Mouse (Mus musculus): ENCODE data around the gene Slx4ip.

DNA sequence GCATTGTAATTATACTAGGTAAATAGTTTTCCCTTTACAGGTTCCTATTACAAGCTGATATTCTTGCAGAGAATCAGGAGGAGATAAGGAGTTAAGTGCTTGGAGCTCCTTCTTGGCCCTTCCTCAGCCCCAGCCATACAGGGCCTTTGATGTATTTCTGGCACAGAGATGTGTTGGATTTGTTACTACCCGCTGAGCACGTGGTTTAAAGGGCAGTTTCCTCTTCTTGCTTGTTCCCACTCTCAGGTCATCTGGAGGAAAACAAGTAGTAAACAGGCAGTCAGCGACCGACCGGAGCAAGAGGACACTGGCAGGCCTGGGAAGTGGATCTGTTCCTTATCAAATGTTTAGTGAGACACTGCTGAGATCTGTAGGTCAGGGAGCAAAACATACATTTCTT lies 56.9 kb downstream of the Slx4ip start:
- no peak for TF ChIP-seq CTCF (IDR thresholded peaks at IDR 0.05; ENCODE audit: borderline replicate concordance, control insufficient read depth, extremely low read depth, insufficient read depth, low read length, poor library complexity)
- TF ChIP-seq POLR2A (IDR thresholded peaks at IDR 0.05; ENCODE audit: control insufficient read depth, extremely low read depth, insufficient read depth, low read length, poor library complexity), result no peak

All from thymus, adult 2 months (tissue).